Mouse (Mus musculus) NIH3T3 (cell line): ENCODE measurements around the gene Ccdc30.
A peak's percentile ranks its signal among the peaks of the same experiment; 100 is the strongest.
"Not testable (repeated sequence)": the region's sequence is repeated elsewhere in the genome, so short reads cannot be mapped to it uniquely, and the experiment has no call there.

ENCODE experiments used
- DNase-seq: peaks from one replicate; pipeline ENCODE4 v3.0.0-alpha.2; 2012; ENCODE audit warnings: low read depth

The Ccdc30 gene

DNA sequence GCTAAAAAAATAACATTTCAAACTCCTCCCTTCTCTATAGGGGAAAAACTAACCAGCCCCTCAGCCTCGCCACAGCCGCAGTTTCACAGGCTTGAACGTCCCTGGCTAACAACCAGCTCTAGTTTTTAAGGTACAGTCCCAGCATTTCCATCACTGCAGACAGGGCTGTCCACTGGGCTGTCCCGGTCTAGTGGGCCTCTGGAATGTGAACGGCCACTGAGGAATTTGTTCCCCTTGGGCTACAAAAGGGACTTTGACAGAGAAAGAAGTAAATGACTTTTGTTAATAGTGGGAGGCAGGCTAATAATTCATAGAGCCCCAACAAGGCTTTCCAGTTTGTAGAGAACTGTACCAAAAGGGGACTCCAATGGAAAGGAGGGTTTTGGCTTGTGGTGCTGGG lies 109.9 kb downstream of the Ccdc30 start:
- DNase-seq, result no peak

- no peak for DNase-seq
Measured at GRCm38 (mm10) chr4:119303291-119303690, 112.0 kb downstream of the Ccdc30 start.

DNA sequence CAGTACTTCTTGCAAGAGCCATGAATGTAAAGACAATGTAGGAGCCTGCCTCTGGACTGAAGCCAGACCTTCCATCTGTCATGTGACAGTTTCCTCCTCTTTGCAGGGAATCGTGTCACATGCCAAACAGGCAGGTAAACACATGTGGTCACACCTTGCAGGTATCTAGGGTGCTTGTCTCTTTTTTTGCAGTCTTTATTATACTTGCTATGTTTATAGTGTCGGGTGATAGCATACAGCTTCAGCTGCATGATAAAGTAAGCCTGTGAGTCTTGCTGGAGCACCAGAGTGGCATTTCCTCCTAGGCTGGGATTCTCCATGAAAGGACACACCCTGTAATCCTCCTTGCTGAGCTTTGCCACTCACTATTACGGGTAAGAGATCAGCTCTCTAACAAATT lies 113.5 kb downstream of the Ccdc30 start:
- no peak for DNase-seq

GRCm38 (mm10) chr4:119300761-119301160 lies 114.6 kb downstream of the Ccdc30 start:
- no peak for DNase-seq

DNA sequence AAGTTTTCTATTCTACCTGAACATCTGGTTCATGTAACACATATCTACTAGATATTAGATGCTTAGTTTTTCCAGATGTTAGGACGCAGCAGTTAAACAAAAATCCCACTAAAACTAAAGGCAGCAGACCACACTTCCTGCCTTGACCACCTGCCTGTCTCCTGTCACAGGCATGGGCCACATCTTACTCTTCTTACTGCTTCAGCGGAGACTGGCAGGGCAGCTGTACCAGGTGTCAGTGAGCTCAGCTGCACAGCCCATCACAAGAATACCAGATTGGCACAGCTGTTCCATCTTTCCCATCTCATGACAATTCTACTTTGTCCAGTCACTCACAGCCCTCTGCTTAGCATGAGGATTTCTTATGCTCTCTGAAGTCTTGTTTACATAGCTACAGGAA lies 118.0 kb downstream of the Ccdc30 start:
- no peak for DNase-seq

DNA sequence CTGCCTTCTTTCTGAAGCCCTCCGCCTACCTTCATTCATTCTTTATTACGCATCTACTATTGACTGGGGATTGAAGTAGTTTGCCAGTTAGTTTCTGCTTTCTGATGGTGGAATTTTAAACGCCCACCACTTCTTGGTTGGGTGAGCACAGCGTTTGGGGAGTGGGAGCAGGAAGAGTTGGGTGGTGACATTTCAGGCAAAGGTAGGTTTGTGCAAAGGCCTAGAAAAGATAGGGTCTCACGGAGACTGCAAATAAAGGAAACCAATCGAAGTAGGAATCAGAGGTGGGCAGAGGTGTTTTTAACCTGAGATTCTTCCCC lies 120.2 kb downstream of the Ccdc30 start:
- DNase-seq, result no peak

DNA sequence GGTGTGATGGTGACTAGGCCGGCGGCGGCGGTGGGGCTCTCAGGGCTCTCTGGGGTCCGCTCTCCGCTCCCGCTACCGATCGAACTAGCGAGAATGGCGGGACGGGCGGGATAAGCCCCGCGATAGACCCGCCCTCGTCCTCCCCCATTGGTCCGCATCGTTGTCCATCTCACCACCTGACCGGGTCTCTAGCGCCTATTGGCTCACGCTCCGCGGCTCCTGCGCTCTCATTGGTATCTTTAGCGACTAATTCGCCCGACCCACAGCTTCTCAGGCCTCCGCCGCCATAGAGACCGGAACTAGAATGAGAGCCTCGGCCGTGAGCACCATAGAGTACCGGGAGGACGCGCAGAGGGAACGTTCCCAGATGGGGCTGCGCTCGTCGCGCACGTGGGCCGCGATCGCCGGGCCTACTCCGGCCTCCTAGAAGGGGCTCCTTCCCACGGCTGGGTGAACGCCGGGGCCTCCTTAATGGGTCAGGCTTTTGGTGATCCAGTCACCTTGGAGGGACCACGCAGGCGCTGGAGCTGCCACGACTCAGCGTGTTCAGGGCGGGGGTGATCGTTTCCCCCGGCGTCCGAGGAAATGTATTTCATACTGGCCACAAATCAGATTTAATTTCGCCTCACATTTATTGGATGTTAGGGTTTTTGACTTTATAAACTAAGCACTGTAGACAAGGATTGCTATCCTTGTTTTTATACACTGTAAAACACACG lies 120.7 kb downstream of the Ccdc30 start, which contains the start of gene Ybx1:
Gene Ybx1 (minus strand): TSS at position 190 of the 719 bp plus-strand sequence.
- peak; percentile 100 for DNase-seq

DNA sequence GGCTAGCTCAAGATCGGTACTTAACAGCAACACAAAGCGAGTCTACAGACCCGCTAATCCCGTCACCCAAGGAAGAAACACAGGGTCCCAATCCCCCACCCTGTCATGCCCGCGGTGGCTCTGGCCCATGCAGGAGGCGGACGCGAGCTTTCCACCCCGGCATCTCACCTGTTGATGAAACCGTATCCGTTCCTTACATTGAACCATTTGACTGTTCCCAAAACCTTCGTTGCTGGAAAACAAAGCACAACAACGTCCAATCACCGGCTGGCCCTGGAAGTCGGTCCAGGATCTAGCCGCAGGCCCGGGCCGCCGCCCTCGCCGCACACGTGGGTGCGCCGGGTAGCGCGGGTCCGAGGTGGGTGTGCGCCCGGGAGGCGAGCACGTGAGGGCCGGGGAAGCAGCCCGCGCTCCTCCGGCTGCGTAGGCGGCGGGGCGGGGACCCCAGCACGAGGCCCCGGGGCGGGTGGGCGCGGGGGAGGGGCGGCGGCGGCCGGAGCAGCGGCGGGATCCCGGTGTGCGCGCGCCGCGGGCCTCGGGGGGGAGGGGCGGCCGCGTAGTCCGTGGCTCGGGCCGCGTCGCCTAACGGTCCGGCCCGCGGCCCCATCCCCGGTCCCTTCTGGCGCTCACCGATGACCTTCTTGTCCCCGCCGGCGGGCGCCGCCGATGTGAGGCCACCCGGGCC lies 121.6 kb downstream of the Ccdc30 start:
- DNase-seq, result peak; percentile 53

DNA sequence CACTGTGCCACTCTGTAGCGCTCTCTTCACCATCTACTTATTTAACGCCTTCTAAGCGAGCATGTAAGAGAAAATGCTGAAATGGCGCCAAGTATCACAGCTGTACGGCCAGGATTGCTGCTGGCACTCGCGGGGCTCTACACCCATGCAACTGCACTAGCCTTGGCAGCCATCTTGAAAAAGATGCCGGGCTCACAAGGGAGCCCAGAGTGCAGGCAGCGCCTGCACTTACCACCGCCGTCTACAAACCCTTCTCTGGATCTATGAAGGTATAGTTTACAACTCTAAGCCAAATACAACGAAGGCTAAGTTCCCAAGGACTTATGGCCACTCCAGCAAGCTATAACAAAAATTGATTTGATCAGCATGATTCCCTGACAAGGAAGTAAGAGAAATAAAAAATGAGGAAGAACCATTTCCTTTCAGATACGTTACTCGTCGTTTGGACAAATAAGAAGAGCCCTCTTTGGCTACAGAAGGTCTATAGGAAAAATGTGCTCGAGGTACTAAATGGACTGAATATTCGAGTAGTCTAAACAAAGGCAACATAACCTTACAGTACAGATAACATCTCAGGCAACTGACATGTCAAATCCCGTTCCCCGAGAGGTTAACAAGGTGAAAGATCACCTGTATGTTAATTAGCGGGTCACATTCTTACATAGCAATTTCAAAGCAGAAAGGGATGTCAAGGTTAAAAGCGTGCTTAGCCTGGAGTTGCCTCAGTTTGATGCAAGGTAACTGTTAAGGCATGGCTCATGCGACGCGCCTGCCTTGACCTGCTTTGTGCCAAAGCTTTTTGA lies 122.3 kb downstream of the Ccdc30 start:
- peak; percentile 89 for DNase-seq

DNA sequence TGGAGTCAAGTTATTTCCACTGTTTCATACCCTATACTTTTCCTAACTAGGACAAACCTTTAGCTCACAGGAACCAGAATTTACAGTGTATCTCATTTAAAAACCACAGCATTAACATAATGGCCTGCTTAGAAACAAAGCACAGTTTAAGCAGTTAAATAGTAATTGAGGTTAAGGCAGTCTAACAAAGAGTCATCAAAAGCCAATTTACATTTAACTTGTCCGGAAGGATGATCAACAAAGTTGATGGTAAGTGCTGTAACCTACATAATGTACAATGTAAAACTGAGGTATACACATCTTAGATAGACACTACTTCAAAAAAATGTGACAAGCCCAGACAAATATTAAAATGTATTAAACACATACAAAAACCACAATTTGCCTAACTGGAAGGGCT lies 123.4 kb downstream of the Ccdc30 start:
- DNase-seq, result no peak

DNA sequence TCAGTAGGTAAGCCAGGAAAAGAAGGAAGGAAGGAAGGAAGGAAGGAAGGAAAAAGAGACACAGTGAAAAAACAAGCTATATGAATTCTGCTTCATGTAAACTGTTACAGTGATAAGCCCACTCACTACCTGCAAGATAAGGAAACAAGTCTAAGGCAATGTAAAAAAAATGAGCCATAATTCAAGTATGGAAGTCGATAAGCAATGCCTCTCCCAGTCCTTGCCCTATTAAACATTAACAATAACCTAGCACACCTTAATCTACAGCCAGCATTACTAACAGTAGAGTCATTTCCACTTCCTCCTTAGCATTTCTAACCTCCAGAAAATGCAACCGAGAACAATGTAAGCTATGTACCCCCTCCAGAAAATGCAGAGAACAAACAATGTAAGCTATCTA lies 130.0 kb downstream of the Ccdc30 start:
- DNase-seq, result no peak

DNA sequence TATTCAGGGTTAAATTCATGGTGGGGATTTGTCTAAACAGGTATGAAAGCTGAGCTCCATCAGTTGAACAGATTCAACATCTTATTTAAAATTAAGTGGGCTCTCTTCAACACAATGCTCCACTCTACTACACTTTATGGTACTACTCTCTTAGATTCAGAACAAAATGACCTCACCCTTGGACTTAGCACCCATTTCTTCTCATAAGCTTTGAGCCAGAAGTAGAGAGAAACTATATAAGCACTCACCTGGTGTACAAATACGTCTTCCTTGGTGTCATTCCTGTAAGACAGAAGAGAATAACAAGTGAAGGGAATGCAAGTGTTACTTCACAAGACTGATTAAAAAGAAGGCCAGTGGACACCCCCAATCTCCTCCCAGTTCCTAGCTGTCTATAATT lies 130.5 kb downstream of the Ccdc30 start:
- DNase-seq, result no peak

DNA sequence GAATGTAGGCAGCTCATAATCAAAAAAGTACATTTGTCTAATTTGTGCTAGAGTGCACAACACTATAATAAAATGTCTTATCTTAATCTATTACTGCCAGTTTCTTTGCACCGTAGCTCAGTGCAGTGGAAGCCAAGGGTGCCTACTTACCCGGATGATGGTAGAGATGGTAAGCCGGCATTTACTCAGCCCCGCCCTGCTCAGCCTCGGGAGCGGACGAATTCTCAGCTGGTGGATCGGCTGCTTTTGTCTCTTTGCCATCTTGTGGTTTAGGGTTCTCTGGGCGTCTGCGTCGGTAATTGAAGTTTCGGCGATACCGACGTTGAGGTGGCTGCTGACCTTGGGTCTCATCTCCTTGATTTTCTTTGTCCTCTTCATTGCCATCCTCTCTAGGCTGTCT lies 136.5 kb downstream of the Ccdc30 start:
- DNase-seq, result not testable (repeated sequence)

GRCm38 (mm10) chr4:119275726-119276125 lies 139.6 kb downstream of the Ccdc30 start:
- DNase-seq, result no peak

DNA sequence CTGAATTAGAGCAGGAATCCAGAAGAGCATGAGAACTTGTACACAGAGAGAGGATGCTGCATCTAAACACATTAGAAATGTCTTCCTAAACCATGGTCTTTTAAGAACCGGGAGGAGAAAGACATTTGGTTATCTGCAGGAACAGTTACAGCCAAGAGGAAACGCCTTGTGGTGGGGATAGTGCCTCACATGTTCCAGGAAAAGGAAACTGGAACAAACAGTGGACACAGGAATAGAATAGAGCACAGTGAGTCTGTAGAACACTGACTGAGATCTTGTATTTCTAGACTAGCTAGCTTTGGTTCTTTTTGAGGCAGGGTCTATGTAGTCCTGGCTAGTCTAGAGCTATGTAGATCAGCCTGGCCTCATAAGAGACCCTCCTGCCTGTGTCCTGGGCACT lies 140.1 kb downstream of the Ccdc30 start:
- no peak for DNase-seq

DNA sequence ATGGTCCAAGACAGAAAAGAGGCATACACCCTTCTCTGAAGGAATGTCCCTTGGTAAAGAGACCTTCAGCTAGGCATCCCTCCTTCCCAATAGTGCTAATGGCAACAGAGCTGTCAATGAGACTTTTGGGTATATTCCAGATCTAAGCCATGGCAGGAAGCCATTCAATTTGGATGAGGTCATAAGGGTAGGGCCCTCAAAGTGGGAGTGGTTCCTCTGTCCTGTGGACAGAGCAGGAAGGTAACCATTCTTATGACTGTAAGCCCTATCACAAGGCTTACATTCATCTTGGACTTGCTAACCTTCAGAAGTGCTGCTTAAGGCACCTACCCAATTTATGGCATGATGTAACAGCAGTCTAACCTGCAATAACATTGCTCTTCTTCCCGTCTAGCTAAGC lies 140.7 kb downstream of the Ccdc30 start:
- DNase-seq, result no peak
